Mouse (Mus musculus) frontal cortex, postnatal 10 days (tissue): ENCODE measurements around the gene Gpc4.

Source experiments
- DNase-seq, 2 experiments: peaks; one replicate each; pipeline ENCODE4 v3.0.0; 2022; ENCODE audit warnings: low spot score in 2 of 2, mixed read lengths in 1 of 2

Gpc4 gene

GRCm38 (mm10) chrX:52030146-52030545 lies 134.9 kb downstream of the Gpc4 start:
- DNase-seq: no peak

GRCm38 (mm10) chrX:52017660-52018059 lies 147.4 kb downstream of the Gpc4 start:
- DNase-seq: no peak
